Mouse (Mus musculus) adrenal gland, adult 18-20 months (tissue): ENCODE measurements around the gene Zfp207. TPM values are rescaled to one million over a fixed set of nuclear protein-coding genes. Genes with fewer than 3 reads are reported as not detected.
A peak's percentile ranks its signal among the peaks of the same experiment; 100 is the strongest.
"Not testable (repeated sequence)": the region's sequence is repeated elsewhere in the genome, so short reads cannot be mapped to it uniquely, and the experiment has no call there.

Experiments used
- DNase-seq, 2 experiments: peaks; one replicate each; pipeline ENCODE4 v3.0.0; 2021 to 2022; ENCODE audit warnings: low spot score in 2 of 2
- total RNA-seq, 2 experiments: library from RNA; stranded (reverse); gene quantifications; 1 replicate in 1 of 2; 2 replicates in 1 of 2; pipeline ENCODE4 v1.2.3; 2021

Zfp207 gene
- total RNA-seq, 2 experiments from 2014 or later: 115 to 123 TPM

DNA sequence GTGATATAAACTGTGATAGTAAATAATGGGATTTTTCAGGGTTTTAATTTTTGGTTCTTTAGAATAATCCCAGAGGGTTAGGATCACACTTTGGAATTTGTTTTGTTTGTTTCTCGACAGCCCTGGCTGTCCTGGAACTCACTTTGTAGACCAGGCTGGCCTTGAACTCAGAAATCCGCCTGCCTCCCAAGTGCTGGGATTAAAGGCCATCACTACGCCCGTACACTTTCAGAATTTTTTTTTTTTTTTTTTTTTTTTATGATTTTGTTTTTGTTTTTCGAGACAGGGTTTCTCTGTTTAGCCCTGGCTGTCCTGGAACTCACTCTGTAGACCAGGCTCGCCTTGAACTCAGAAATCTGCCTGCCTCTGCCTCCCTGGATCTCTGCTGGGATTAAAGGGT lies 24.8 kb downstream of the Zfp207 start:
- DNase-seq: not testable (repeated sequence)

DNA sequence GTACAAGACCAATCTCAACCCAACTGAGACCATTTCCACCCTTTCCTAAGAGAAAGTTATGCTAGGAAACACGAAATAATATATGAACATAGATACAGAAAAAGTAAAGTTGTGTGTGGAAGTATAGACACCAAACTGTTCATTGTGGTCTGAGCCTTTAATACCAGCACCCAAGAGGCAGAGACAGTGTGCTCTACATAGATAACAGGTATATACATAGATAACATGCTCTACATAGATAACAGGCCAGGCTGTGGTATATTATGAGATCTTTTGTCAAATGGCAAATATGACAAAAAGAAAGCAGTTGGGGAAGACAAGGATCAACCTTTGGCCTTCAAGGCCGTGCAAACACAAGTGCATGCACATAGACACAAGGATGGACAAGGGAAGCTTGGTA lies 27.3 kb downstream of the Zfp207 start:
- DNase-seq: no peak

DNA sequence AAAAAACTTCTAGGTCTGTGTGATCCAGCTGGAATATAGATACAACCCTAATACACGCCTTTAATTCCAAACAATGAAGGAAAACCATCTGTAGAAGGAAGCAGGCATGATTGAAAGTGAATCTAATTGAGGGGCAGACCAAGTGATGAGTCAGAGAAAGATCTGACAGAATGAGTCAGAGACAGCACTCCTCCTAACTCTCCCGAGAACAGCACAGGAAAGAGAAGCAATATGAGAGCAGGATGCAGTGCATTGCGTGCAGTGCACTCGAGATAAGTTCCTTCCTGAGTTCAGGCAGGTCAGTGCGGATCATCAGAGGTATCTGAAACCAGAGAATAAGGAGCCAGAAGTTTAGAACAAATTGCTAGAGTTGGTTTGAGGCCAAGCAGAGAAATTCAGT lies 34.0 kb downstream of the Zfp207 start:
- DNase-seq: no peak

DNA sequence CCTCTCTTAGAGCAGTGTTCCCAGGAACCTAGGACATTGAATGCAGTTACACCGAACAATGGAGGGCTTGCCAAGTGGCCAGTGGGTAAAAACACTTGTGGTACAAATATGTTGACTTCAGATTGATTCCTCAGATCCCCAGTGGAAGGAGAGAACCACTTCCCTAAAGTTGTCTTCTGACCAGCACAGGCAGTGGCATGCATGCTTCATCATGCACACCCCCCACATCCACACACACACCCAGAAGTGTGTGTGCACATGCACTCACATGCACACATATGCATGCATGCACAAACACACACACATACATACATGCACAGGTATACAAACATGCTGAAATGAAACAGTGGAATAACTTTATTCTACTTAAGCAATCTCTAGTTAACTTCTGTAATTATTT lies 36.7 kb downstream of the Zfp207 start:
- no peak for DNase-seq

DNA sequence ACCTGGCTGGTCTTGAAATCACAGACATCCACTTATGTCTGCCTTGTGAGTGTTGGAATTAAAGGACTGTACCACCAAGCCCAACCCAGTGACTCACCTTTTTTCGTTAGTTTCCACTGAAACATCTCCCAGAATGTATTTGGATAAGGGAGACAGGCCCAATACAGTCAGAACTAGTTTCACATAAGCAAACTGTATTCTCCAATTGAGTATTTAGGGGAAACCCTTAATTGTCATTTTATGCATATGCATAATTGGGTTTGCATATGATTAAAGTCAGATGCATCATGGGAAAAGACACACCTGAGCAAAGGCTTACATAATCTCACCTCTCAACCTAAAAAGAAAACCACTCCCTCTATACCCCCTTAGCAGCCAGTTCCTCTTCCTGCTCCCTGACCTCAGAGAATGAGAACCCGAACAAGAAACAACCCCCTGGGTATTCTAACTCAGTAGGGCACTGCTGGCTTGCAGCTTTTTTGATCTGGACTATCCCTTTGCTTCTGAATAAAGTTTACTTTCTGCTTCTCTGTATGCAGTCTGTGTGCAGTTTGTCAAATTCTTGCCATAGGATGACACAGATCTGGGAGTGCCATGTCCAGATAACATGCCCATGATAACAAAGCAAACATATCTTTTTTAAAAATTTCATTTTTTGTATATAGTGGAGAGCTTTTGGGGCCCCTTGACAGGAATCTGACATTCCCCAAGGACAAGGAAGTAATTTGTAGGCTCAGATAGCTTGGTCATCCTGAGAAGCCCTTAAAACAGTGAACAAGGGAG lies 37.3 kb downstream of the Zfp207 start:
- DNase-seq: no peak

DNA sequence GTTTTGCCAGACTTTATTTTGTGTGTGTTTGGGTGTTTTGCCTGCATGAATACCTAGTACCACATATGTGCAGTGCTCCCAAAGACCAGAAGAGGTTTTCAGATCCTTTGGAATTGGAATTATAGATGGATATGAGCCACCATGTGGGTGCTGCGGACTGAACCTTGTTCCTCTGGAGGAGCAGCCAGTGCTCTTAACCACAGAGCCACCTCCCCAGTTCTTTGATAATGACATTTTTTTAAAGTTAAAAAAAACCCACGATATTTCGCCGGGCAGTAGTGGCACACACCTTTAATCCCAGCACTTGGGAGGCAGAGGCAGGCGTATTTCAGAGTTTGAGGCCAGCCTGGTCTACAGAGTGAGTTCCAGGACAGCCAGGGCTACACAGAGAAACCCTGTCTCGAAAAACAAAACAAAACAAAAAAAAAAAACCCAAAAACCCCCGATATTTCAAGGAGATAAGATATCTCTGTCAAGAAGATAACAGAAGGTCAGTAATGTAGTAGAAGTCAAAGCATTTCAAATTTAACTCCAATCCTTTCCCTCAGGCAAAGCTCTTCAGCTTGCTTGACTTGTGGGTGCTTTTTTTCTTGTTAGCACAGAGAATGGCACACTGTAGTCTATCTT lies 38.5 kb downstream of the Zfp207 start:
- no peak for DNase-seq

DNA sequence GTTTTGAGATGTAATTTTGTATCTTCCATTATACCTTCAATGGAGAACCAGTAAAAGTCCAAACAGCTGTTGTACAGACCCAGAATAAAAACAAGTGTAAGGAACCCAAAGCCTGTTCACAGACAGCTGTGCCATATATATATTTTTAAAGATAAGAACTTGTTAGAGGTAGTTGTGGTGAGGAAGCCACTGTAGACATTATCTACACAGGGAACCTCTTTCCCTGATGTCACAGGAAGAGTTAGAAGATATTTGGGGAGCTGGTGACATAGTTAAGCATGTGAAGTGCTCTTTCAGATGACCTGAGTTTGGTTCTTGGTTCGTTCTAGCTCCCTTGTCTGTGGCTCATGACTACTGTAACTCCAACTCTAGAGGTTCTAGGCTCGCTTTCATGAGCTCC lies 41.6 kb downstream of the Zfp207 start:
- no peak for DNase-seq

DNA sequence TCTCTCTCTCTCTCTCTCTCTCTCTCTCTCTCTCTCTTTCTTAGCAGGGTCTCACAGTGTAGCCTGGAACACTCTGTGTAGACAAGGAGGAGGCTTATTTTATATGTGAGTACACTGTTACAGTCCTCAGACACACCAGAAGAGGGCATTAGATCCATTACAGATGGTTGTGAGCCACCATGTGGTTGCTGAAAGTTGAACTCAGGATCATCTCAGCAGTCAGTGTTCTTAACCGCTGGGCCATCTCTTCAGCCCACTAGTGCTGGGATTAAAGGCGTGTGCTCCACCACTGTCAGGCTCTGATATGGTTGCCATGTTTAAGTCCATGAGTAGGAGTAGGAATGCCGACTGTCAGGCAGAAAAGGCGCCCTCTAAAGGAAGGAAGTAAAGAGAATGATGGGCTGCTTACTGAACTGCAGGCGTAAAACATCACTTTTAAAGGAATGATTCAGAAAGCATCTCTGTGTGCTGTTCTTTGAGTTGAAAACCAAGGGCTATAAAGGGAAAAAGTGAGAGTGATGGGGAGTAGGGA lies 42.2 kb downstream of the Zfp207 start:
- no peak for DNase-seq

DNA sequence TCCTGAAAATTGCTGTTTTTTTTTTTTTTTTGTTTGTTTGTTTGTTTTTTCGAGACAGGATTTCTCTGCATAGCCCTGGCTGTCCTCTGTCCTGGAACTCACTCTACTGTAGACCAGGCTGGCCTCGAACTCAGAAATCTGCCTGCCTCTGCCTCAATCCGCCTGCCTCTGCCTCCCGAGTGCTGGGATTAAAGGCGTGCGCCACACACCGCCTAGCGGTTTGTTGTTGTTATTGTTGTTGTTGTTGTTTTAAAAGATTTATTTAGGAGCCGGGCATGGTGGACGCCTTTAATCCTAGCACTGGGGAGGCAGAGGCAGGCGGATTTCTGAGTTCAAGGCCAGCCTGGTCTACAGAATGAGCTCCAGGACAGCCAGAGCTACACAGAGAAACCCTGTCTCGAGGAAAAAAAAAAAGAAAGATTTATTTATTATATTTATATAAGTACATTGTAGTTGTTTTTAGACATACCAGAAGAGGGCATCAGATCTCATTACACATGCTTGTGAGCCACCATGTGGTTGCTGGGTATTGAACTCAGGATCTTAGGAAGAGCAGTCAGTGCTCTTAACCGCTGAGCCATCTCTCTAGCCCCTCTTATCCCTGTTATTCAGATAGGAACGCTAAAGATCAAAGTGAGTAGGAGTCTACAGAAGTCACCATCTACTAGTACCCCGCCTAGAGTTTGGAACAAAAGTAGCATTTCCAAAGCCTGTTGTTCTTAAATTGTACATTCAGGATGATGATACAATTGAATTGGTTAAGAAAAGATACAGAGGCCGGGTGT lies 43.1 kb downstream of the Zfp207 start:
- not testable (repeated sequence) for DNase-seq

DNA sequence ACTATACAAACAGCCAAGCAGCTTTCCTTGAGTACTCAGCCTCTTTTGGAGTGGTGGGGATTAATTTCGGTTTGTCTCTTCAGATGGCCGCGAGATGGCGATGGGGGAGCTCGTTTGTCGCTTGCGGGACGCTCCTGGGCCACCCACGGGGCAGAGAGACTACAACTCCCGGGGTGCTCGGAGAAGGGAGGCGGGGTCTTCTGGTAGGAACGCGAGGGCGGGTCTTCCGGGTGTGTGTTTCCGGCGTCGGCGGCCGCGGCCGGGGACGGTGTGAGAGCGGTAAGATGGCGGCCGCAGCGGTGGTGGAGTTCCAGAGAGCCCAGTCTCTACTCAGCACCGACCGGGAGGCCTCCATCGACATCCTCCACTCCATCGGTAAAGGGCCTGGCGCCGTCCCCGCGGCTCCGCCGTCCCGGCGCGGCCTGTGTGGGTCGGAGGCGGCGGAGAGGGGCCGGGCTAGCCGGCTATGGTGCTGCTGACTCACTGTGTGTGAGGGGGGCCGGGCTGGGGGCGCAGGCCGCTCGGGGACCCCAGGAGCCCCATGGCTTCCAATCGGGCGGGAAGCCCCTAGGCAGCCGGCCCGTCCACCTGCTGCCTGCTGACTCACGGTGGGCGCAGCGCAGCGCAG lies 45.4 kb downstream of the Zfp207 start, which contains the start of gene Psmd11:
TSS of gene Psmd11 (plus strand) at position 235 of the 628 bp plus-strand sequence.
- peak; percentile 86 to 90 for DNase-seq

DNA sequence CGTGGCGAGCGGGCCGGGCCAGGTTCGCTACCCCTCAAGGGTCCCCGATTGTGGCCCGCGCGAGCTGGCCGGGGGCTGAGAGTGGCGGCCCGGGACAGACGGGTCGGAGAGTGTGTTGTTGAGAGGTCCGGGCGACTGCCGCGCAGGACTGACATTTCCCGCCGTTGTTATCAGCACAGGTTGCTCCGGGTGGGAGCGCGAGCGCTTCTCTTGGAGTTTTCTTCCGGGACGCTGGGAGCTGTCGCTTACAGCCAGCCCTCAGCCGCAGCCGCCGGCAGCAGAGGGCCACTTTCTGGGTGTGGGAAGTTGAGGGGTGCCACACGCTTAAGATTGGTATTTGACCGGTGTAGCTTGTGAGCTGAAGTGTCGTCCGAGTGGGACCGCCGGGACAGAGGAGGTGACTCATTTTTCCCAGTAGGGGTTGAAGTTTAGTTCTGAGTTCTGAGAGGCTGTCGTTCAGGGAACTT lies 46.0 kb downstream of the Zfp207 start:
- DNase-seq: peak; percentile 51 to 53

DNA sequence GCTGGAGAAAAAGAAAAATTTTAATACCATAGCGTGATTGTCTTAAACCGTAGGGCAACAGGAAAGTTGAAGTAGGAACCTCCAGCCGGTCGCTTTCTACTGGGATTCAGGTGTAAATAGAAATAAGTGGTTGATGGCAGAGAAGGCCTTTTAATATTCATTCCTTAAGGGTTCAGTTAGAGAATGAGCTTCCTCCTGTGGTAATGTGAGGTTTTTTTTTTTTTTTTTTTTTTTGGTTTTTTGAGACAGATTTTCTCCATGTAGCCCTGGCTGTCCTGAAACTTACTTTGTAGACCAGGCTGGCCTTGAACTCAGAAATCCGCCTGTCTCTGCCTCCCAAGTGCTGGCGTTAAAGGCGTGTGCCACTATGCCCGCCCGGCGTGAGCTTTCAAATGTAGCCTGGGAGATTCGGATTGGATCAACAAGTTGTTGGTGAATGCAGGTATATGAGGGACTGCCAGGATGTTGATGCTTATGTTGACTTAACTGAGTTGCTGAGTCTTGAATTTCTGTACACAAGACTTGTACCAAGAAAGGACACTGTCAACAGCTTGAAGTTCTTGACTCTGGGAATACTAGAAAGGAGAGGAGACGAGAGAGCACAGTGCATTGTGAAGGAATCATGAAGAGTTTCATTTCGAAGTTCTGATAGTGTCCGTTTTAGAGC lies 46.6 kb downstream of the Zfp207 start:
- DNase-seq: no peak

DNA sequence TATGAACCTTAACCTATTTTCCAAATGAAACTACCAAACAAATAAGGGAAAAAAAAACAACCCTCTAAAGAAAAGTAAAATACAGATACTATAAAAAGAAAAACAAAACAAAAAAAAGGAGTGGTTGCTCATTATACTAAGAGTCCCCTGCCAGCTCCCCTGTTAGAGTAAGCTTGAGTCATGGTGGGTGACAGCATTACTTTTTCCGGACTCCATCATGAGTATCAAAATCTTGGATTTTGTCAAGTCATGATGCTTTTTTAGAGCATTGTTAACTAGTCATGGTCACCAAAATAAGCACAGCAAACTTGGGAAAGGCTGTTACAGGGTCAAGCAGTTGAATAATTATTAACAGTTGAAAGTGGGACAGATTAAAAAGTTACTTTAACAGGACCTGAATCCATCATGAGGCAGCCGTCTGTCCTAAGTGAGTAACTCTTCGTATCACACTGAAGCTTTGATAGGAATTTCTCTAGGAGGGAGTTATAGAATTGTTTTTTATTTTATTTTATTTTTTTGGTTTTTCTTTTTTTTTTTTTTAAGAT lies 47.4 kb downstream of the Zfp207 start:
- DNase-seq: no peak

DNA sequence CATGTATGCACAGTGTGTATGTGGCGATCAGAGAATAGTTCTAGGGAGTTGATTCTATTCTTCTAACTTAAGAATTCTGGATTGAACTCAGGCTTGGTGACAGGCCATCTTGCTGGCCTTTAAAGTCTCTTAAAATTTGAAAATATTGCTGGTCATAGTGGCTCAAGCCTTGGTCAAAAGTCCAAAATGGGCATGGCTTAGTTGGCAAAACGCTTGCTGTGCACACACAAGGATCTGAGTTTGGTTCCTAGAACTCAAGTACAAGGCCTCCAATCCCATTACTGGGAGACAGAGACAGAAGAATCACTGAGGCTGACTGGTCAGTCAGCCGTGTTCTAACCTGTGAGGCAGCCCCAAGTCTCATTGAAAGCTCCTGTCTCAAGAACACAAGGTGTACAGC lies 63.8 kb downstream of the Zfp207 start:
- DNase-seq: no peak

DNA sequence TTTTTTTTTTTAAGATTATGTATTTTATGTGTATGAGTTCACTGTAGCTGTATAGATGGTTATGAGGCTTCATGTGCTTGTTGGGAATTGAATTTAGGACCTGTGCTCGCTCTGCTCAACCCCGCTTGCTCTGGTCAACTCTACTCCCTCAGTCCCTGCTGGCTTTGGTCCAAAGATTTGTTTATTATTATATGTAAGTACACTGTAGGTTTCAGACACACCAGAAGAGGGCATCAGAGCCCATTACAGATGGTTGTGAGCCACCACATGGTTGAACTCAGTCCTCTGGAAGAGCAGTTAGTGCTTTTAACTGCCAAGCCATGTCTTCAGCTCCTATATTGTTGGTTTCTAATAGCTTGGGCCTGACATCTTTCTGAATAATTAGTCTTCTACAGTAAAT lies 66.8 kb downstream of the Zfp207 start:
- no peak for DNase-seq

DNA sequence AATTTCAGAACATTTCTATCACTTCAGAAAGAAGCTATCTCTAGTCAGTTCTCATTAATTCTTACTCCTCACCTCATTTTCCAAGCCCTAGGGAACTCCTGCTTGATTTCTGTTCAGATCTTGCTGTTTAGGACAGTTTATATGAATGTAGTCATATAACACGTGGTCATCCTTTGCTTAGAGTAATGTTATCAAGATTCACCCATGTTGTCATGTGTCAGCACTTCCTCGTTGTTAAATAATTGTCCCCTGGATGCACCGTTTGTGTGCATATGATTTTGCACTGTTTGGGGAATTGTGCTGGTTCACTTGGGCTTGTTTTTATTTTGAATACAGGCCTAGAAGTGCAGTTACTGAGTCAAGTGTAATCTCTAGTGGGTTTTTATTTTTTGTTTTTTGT lies 69.2 kb downstream of the Zfp207 start:
- DNase-seq: no peak

DNA sequence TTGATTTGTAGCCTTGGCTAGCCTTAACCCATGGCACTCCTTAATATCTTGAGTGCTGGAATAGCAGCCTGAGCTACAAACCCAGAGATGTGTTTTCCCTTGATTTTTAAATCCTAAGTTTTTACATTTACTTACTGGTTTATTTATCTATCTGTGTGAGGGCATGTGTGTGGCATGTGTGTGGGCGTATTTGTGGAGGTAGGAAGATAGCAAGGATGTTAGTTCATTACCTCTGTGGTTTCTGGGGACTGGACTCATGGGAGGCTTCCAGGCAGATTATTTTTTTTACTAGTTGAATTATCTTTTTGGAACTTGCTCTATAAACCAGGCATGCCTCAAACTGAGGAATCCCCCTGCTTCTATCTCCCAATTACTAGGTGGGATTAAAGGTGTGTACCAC lies 70.1 kb downstream of the Zfp207 start:
- DNase-seq: no peak
